Mouse (Mus musculus): ENCODE measurements at regions not wholly inside any gene's neighbourhood (a gene's known extent, or its start where the extent isn't known, plus 50 kb on each side); places are given as distances from the start of the nearest gene placed in this dataset.

- no peak for DNase-seq
Observed at GRCm38 (mm10) chr10:123997260-123997659, 733.5 kb downstream of the Fam19a2 start.

GRCm38 (mm10) chr10:123998959-123999358 lies 735.2 kb downstream of the Fam19a2 start:
- no peak for DNase-seq

- no peak for DNase-seq
Observed at GRCm38 (mm10) chr10:124045031-124045430, 781.2 kb downstream of the Fam19a2 start.

- DNase-seq, result no peak
Observed at GRCm38 (mm10) chr10:124045791-124046190, 782.0 kb downstream of the Fam19a2 start.

- DNase-seq, result no peak
Observed at GRCm38 (mm10) chr10:124082756-124083155, 819.0 kb downstream of the Fam19a2 start.

GRCm38 (mm10) chr10:124090547-124090946 lies 826.8 kb downstream of the Fam19a2 start:
- no peak for DNase-seq

- DNase-seq, result no peak
Observed at GRCm38 (mm10) chr10:124091364-124091763, 827.6 kb downstream of the Fam19a2 start.

GRCm38 (mm10) chr10:124119585-124119984 lies 855.8 kb downstream of the Fam19a2 start:
- no peak for DNase-seq

GRCm38 (mm10) chr10:124138456-124138855 lies 874.7 kb downstream of the Fam19a2 start:
- DNase-seq, result no peak

GRCm38 (mm10) chr10:124142336-124142735 lies 878.5 kb downstream of the Fam19a2 start:
- DNase-seq, result no peak

- no peak for DNase-seq
Observed at GRCm38 (mm10) chr10:124146751-124147469, 883.1 kb downstream of the Fam19a2 start.

- DNase-seq, result no peak
Observed at GRCm38 (mm10) chr10:124163441-124163840, 899.6 kb downstream of the Fam19a2 start.

- no peak for DNase-seq
Observed at GRCm38 (mm10) chr10:124175598-124175997, 911.8 kb downstream of the Fam19a2 start.

GRCm38 (mm10) chr10:124208317-124208716 lies 944.5 kb downstream of the Fam19a2 start:
- no peak for DNase-seq

GRCm38 (mm10) chr10:124219461-124219860 lies 955.7 kb downstream of the Fam19a2 start:
- no peak for DNase-seq

- DNase-seq, result no peak
Observed at GRCm38 (mm10) chr10:124222068-124222467, 958.3 kb downstream of the Fam19a2 start.

- no peak for DNase-seq
Observed at GRCm38 (mm10) chr10:124227061-124227460, 963.3 kb downstream of the Fam19a2 start.

- DNase-seq, result no peak
Observed at GRCm38 (mm10) chr10:124249358-124249757, 985.6 kb downstream of the Fam19a2 start.

- no peak for DNase-seq
Observed at GRCm38 (mm10) chr10:124250004-124250403, 986.2 kb downstream of the Fam19a2 start.

GRCm38 (mm10) chr10:124288301-124288995 lies 1024.7 kb downstream of the Fam19a2 start:
- DNase-seq, result no peak

- no peak for DNase-seq
Observed at GRCm38 (mm10) chr10:124297198-124297677, 1033.4 kb downstream of the Fam19a2 start.

- DNase-seq, result no peak
Observed at GRCm38 (mm10) chr10:124304683-124305082, 1040.9 kb downstream of the Fam19a2 start.

GRCm38 (mm10) chr10:124305644-124306043 lies 1041.8 kb downstream of the Fam19a2 start:
- DNase-seq, result no peak

GRCm38 (mm10) chr10:124318761-124319160 lies 1055.0 kb downstream of the Fam19a2 start:
- DNase-seq, result no peak

All from gastrocnemius, postnatal 10 days (tissue).